Mouse (Mus musculus) monocyte, adult 2 months (primary cell): ENCODE measurements around the gene Golt1a.

Experiments used
- DNase-seq, 2 experiments: peaks; one replicate each; pipeline ENCODE4 v3.0.0; 2022; ENCODE audit warnings: low spot score in 2 of 2, low read depth in 1 of 2

The Golt1a gene

DNA sequence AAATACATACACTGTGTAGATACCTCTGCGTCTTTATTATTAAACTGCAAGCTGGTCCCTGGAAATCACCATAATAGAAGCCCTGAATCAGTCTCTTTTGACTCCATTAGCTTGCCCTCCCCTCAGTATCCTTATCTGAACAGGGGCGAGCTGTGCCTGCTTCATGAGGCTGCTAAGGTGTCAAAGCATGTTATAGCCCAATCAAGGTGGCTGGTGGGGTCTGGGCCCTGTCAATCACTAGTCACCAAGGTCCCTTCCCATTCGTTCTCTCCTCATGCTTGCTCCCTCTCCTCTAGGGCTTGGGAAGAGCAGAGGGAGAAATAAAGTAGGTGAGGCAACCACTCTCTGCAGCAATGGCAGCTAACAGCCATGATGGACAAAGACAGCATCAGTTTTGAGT is 37.6 kb downstream of the Golt1a start:
- no peak for DNase-seq

GRCm38 (mm10) chr1:133347693-133348520 is 38.3 kb downstream of the Golt1a start:
- peak in 1 of 2 experiments; percentile 2 for DNase-seq

- no peak for DNase-seq
Observed at GRCm38 (mm10) chr1:133350210-133350609, 40.6 kb downstream of the Golt1a start, which contains the start of gene Ren1. Ren1 (plus strand) TSS chr1:133350510.

- DNase-seq: no peak
Observed at GRCm38 (mm10) chr1:133351762-133352161, 42.2 kb downstream of the Golt1a start.

DNA sequence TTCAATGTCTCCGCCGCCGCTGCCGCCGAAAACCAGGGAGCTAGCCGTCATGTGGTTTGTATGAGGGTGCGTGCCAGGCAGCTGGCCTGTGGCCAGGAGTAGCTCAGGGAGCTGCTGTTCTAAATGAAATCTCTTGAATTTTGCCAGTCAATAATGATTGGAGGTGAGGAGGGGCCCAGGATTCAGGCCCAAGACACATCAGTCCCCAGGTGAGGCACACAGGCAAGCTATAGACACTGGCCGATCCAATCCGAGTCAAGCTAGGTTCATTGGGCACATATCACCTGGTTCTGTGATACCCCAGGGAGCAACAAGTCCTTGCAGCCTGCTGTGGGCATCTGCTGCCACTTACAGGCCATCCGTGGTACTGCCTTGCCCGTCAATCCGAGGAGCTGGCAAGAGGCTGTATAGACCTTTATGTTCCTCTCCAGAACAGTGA is 43.8 kb downstream of the Golt1a start:
- DNase-seq: peak in 1 of 2 experiments; percentile 7

DNA sequence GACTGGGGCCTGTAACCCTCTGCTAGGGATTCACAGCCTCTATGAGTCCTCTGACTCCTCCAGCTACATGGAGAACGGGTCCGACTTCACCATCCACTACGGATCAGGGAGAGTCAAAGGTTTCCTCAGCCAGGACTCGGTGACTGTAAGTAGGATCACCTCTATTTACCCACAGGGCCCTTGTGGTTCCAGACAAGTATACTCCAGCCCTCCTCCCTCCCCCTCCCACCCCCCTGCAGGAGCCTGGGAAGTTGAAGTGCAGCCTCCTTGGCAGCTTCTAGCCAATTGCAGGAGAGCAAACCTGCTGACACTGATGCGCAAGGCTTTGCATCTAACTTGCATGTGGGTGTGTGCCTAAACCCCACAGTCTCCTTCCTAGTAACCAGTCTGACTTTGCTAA is 45.9 kb downstream of the Golt1a start:
- DNase-seq: no peak

- DNase-seq: no peak
Observed at GRCm38 (mm10) chr1:133355912-133356311, 46.3 kb downstream of the Golt1a start.

- DNase-seq: no peak
Observed at GRCm38 (mm10) chr1:133356330-133356729, 46.7 kb downstream of the Golt1a start.

DNA sequence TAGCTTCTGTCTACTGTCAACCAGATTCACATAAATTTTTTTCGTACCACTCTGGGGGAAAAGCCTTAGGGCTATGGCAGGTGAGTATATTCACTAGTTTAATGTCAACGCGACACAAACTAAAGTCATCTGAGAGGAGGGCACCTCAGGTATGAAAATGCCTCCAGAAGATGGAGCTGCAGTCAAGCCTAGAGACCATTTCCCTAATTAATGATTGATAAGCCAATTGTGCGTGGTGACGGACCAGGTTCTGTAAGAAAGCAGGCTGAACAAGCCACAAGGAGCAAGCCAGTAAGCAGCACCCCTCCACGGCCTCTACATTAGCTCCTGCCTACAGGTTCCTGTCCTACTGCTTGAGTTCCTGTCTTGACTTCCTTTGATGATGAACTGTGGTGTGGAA is 51.4 kb downstream of the Golt1a start:
- DNase-seq: no peak

DNA sequence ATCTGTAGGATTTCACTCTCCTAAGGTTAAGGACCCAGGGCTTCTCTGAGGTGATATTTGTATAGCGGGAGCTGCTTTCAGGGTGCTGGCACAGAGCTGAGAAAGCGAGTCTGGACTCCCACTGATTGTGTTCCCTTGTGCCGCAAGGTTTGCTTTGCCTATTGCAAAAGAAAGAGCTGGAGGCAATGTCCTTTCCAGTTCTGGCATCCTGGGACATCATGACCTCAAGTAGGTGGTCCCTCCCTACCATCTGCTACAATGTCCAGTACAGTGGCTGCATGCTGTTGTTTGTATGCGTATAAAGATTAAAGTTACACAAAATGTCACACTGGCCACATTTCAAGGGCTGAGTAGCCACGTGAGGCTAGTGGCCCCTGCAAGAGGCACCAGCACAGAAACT is 52.5 kb downstream of the Golt1a start:
- DNase-seq: no peak

DNA sequence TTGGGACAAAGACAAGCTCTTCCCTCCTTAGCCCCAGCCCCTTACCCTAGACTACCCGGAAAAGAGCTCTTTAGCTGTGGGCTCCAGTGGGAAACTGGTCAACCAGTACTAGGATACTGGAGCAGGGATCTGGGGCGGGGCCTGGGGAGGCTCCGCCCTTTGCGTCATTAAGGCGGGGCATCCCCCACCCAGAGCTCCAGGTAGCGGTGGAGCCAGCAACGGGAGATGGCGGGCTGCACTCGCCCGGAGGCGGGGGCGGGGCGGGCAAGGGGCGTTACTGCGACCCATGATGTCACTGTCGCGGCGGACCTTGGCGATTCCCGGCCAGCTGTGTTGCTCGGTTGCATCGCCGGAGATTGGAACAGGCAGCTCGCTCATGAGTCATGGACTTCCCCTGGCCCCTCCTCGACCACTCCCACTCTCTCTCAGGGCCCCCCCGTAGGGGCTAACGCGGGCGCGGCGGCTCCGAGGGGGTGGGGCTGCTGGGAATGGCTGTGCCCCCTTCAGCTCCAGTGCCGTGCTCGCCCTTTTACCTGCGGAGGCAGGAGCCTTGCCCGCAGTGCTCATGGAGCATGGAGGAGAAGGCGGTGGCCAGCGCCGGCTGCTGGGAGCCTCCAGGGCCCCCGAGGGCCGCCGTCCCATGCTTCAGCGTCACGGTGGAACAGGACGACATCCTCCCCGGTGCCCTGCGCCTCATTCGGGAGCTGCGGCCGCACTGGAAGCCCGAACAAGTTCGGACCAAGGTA is 53.8 kb downstream of the Golt1a start, which contains the start of gene Etnk2:
Etnk2 (plus strand) TSS at position 297 of the 746 bp plus-strand sequence.
- peak in 1 of 2 experiments; percentile 17 for DNase-seq

DNA sequence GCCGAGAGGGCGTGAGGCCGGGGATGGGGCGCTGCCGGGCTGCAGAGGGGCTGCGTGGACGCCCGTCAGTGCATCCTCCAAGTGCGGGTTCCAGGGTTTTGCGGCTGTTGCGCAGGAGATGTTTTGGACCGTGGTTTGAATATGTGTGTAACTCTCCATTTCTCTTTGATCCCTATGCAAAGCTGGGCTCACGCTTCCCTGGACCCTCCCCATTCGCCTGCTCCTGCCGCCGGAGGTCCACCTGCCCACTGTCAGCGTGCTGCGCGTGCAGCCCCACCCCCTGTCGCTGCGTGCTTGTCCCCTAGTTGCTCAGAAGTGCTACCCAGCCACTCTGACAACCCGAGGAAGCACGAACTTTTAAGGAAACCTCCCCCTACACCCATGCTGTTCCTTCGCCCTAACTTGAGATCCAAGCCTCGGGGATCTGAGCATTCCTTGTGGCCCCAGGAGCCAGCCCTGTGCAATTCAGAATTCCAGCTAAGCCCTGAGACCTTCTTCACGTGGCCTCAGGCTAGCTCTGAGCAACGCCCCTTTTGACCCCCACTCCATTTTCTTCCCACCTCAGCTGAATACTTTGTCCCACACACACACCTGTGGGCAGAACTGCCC is 54.5 kb downstream of the Golt1a start:
- DNase-seq: no peak

- no peak for DNase-seq
Observed at GRCm38 (mm10) chr1:133364890-133365289, 55.3 kb downstream of the Golt1a start.

DNA sequence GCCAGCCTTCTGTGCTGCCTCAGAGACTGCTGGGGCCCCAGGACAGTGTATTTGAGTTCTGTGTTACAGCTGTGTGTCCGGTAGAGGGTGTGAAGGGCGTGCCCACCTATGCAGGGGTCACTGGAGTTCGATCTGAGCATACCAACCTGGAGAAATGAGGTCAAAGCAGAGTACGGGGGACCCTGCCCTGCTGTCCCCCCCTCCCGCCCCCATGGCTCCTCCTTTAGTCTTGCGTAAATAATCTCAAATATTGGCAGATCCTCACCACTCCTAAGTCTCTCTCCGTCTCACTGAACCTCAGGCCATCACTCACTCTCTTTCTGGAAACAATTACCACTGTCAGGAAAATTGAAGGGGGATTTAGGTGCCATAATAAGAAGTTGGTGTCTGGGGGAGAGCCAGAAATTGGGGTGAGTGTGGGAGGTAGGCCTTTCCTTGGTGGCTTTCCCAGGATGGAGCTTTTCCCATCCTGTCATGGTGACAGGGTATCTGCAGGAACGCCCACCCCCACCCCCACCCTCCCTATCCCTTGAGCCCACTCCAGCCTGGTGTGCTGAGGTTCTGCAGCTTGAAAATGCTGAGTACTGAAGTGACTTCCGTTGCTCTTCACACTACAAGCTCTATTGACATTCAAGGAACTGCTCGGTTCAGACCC is 57.5 kb downstream of the Golt1a start:
- DNase-seq: no peak

- DNase-seq: no peak
Observed at GRCm38 (mm10) chr1:133367606-133368488, 58.2 kb downstream of the Golt1a start.

- DNase-seq: no peak
Observed at GRCm38 (mm10) chr1:133368644-133369043, 59.0 kb downstream of the Golt1a start.

DNA sequence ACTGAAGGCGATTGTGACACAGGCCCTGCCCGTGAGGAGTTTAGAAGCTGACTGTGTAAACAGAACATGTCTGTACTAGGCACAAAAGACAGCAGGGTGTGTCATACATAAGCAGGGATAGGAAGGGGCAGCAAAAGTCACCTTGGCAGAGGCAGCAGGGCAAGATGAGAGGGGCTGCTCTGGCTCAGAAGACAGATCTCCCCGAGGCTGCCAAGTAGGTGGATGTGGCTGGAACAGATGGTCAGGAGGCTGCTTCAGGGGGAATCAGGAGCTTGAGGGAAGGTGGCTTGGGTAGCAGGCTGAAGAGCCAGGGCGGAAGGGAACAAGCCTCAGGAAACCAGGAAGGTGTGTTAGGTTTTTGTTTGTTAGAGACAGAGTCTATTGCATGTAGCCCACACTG is 60.8 kb downstream of the Golt1a start:
- no peak for DNase-seq

GRCm38 (mm10) chr1:133371431-133371830 is 61.8 kb downstream of the Golt1a start:
- DNase-seq: no peak

- no peak for DNase-seq
Observed at GRCm38 (mm10) chr1:133372113-133372512, 62.5 kb downstream of the Golt1a start.
